Mouse (Mus musculus) CD4-positive naive resting alpha-beta T cell, adult 57 days (primary cell): Measurements from ENCODE around the gene Rfc3. TPM values are rescaled to one million over a fixed set of nuclear protein-coding genes. Genes with fewer than 3 reads are reported as not detected.

ENCODE experiments used
- total RNA-seq: library from RNA; stranded (reverse); gene quantifications from one replicate; pipeline ENCODE4 v1.2.4, GENCODE M21; 2023

Gene Rfc3
- total RNA-seq = 19.1 TPM

GRCm38 (mm10) chr5:151650700-151651410, at the start of gene Rfc3:
Gene Rfc3 (minus strand): TSS chr5:151651242.

GRCm38 (mm10) chr5:151605921-151606320, 45.1 kb downstream of the Rfc3 start, which contains the start of gene Vmn2r18:
Gene Vmn2r18 (minus strand): TSS chr5:151606021.

Other genes starting within 250 kb of the Rfc3 start
- not detected for gene Gm42906, start 223.1 kb downstream of the Rfc3 start, total RNA-seq
- gene Vmn2r18, start 45.2 kb downstream of the Rfc3 start, total RNA-seq = not detected